Mouse (Mus musculus) liver, embryonic 16.5 days (tissue): ENCODE measurements around the gene Pdap1. TPM values are rescaled to one million over a fixed set of nuclear protein-coding genes. Genes with fewer than 3 reads are reported as not detected.
"Not testable (repeated sequence)": the region's sequence is repeated elsewhere in the genome, so short reads cannot be mapped to it uniquely, and the experiment has no call there.

Source experiments
- ATAC-seq: fragments of 200-750 bp; cut with Nextera tagmentation; 2 replicates; pipeline ENCODE4 v1.8.0; 2017; ENCODE audit warnings: low read depth, mild to moderate bottlenecking, moderate number of reproducible peaks, moderate library complexity
- H3K27ac ChIP-seq: fragments of 300-500 bp; sonication (generic); 2 replicates; pipeline ENCODE4 v1.5.1; 2014; ENCODE audit warnings: mild to moderate bottlenecking, low read length
- H3K27me3 ChIP-seq: fragments of 300-500 bp; sonication (generic); 2 replicates; pipeline ENCODE4 v1.6.1; 2014; ENCODE audit warnings: low read depth, low read length, mixed read lengths; ENCODE audit not compliant: control insufficient read depth, insufficient read depth
- H3K36me3 ChIP-seq: fragments of 300-500 bp; sonication (generic); 2 replicates; pipeline ENCODE4 v1.6.1; 2014; ENCODE audit warnings: mild to moderate bottlenecking; ENCODE audit not compliant: control insufficient read depth, insufficient read depth
- H3K4me1 ChIP-seq: fragments of 300-500 bp; sonication (generic); 2 replicates; pipeline ENCODE4 v1.6.1; 2014; ENCODE audit warnings: low read depth, low read length, mixed read lengths; ENCODE audit not compliant: control insufficient read depth
- H3K4me2 ChIP-seq: fragments of 300-500 bp; sonication (generic); 2 replicates; pipeline ENCODE4 v1.6.1; 2014; ENCODE audit warnings: low read depth, low read length, mixed read lengths
- H3K4me3 ChIP-seq: fragments of 300-500 bp; sonication (generic); 2 replicates; pipeline ENCODE4 v1.5.1; 2014; ENCODE audit warnings: low read depth, mild to moderate bottlenecking, low read length
- H3K9ac ChIP-seq: fragments of 300-500 bp; sonication (generic); 2 replicates; pipeline ENCODE4 v1.6.1; 2014; ENCODE audit warnings: low read depth, low read length
- H3K9me3 ChIP-seq: fragments of 300-500 bp; sonication (generic); replicated peaks from 2 replicates; pipeline ENCODE4 v1.6.1; 2016; ENCODE audit warnings: low read length; ENCODE audit not compliant: control insufficient read depth
- WGBS: fragments of 180-500 bp; shearing (Covaris S2); extraction: QIAGEN DNeasy Blood & Tissue Kit; methylation state at CpG from one replicate; pipeline ENCODE4 v1.1.7; 2014; ENCODE audit not compliant: insufficient replicate concordance; 5-methylcytosine and 5-hydroxymethylcytosine counted together
- polyA plus RNA-seq: library from polyadenylated mRNA; unstranded; fragments of >200 nt; fragmentation: Nextera tagmentation; extraction: Ambion mirVana; gene quantifications from 2 replicates; pipeline ENCODE4 v1.2.1, GENCODE M21; 2015

Gene Pdap1
- polyA plus RNA-seq, 1 experiment from 2014 or later: 33.6 TPM

DNA sequence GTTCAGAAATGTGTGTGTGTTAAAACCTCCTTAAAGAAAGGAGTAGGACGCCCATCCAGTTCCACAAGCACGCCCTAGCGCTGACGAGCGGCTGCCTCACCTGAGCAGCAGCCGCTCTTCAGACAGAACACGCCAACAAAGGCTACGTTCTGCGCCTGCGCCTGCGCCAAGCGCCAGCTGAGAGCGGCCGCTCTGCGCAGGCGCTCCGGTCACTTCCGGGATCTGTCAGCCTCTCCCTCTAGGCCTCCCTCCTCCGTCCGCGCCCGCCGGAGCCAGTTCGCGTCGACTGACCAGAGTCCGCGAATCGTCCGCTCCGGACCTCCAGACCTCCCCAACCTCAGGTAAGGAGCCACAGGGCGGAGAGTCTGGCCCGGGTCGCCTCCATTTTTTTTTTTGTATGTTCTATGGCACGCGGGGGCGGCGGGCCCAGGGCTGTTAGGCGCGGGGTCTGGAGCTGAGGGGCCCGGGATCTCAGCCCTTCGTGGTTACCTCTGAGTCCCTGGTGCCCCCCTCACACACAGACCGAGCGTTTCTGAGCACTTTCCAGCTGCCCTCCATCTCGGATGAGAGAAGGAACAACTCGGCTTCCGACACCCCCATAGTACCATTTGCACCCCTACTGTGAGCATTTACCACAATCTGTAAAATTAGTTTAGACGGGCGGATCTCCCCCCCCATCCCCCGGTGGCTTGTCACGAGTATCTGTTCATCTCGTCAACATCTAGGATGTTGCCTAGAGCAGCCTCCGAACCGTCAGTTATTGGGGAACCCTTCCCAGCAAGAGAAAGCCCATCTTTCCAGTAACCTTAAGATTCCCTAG, 56.2 kb downstream of the Pdap1 start, which contains the start of the genes Arpc1a and Kpna7:
Arpc1a (plus strand) TSS at position 199 of the 820 bp plus-strand sequence.
Kpna7 (minus strand) TSS at position 399 of the 820 bp plus-strand sequence.
- peak within 1 kb of the TSS; percentile 95 for H3K4me3 ChIP-seq
- peaks cover 13% of the 10 kb centered on the region for H3K4me1 ChIP-seq
- H3K9me3 ChIP-seq: no peaks in the 10 kb centered on the region
- peak within 1 kb of the TSS; percentile 98 for H3K9ac ChIP-seq
- H3K27me3 ChIP-seq: no peaks in the 10 kb centered on the region
- ATAC-seq: peak; percentile 99
- H3K27ac ChIP-seq: peak within 1 kb of the TSS; percentile 69
- H3K36me3 ChIP-seq: no peaks in the 10 kb centered on the region; the same call in 1 of the 2 replicates
- WGBS: under 1% methylated on average over 53 of the region's 54 CpGs
- peak within 1 kb of the TSS; percentile 91 for H3K4me2 ChIP-seq

DNA sequence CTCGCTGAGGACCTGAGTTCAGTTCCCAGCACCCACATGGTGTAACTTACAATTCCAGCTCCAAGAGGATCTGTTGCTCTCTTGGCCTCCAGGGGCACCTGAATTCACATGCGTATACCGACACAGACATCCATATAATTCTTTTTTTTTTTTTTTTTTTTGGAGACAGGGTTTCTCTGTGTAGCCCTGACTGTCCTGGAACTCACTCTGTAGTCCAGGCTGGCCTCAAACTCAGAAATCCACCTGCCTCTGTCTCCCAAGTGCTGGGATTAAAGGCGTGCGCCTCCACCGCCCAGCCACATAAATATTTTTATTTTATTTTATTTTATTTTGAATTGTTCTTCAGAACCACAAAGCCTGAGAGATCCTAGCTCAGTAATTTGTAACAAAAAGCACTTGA, 56.8 kb downstream of the Pdap1 start:
- H3K9me3 ChIP-seq, H3K36me3 ChIP-seq, H3K27ac ChIP-seq, H3K27me3 ChIP-seq, ATAC-seq: not testable (repeated sequence)
- Histone ChIP-seq H3K4me3 (peak overlapping the region; percentile 95), H3K4me2 (peak overlapping the region; percentile 91), H3K9ac (peak overlapping the region; percentile 98), H3K4me1 (peaks cover 13% of the 10 kb centered on the region)
- 43% methylated on average over 6 of the region's 6 CpGs for WGBS

DNA sequence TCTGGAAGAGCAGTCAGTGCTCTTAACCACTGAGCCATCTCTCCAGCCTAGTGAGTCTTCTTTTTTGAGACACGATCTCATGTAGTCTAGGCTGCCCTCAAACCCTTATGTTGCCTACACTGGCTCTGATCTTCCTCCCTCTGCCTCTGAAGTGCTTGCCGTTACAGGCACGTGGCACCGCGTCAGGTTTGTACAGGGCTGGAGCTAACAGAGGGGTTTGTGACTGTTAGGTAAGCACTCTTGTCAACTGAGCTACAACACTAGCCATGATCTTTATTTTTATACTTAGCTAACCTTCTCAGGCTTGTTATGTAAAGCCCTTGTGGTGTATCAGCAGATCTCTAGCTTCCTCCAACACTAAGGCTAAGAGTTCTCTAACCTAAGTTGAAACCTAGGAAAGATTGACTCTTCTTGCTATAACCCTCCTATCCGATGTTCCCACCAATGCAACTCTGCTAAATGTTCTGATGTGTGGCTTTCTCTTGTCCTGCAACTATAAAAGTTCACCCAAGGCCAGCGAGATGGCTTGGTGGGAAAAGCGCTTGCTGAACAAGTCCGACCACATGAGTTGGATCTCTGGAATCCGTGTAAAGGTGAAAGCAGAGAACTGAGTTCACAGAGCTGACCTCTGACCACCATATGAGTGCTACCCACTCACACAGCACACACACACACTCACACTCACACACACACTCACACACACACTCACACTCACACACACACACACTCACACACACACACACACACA, 58.0 kb downstream of the Pdap1 start:
- ATAC-seq: no peak
- Histone ChIP-seq H3K4me2 (no peak overlapping the region), H3K4me1 (peaks cover 13% of the 10 kb centered on the region), H3K4me3 (no peak overlapping the region), H3K9me3 (no peaks in the 10 kb centered on the region), H3K27ac (no peak overlapping the region), H3K9ac (no peak overlapping the region), H3K27me3 (no peaks in the 10 kb centered on the region), H3K36me3 (no peaks in the 10 kb centered on the region)
- WGBS: 74% methylated on average over 10 of the region's 10 CpGs

Other genes with a start within 250 kb of the Pdap1 start
- gene Smurf1, start 174.4 kb downstream of the Pdap1 start, polyA plus RNA-seq: 1.1 and 1.4 TPM in 2 replicates
- not detected in 2 replicates for gene Gm4871, start 107.5 kb downstream of the Pdap1 start, polyA plus RNA-seq
- gene 1700018F24Rik, start 97.2 kb downstream of the Pdap1 start, polyA plus RNA-seq: not detected in 2 replicates
- gene Arpc1a, start 56.4 kb downstream of the Pdap1 start, polyA plus RNA-seq: 52.2 and 52.3 TPM in 2 replicates
- gene Kpna7, start 56.2 kb downstream of the Pdap1 start, polyA plus RNA-seq: 0.14 and 0.17 TPM in 2 replicates
- 164 and 166 TPM in 2 replicates for gene Arpc1b, start 26.0 kb downstream of the Pdap1 start, polyA plus RNA-seq
- gene Bud31, start 124 bp upstream of the Pdap1 start, polyA plus RNA-seq: 111 and 125 TPM in 2 replicates
- gene Ptcd1, start 26.9 kb upstream of the Pdap1 start, polyA plus RNA-seq: 7.3 and 7.8 TPM in 2 replicates
- gene Cpsf4, start 27.0 kb upstream of the Pdap1 start, polyA plus RNA-seq: 22.7 and 24.0 TPM in 2 replicates
- 454 and 484 TPM in 2 replicates for gene Atp5j2, start 51.8 kb upstream of the Pdap1 start, polyA plus RNA-seq
- 6.9 and 7.9 TPM in 2 replicates for gene Zkscan14, start 61.6 kb upstream of the Pdap1 start, polyA plus RNA-seq
- gene Zkscan5, start 64.3 kb upstream of the Pdap1 start, polyA plus RNA-seq: 3.8 and 4.3 TPM in 2 replicates
- 18.8 and 19.3 TPM in 2 replicates for gene Zfp655, start 91.5 kb upstream of the Pdap1 start, polyA plus RNA-seq
- gene Zscan25, start 140.3 kb upstream of the Pdap1 start, polyA plus RNA-seq: 0.14 and 0.22 TPM in 2 replicates
- 0.12 and 0.13 TPM in 2 replicates for gene Cyp3a57, start 205.0 kb upstream of the Pdap1 start, polyA plus RNA-seq